Mouse (Mus musculus): ENCODE measurements around the gene Vmn2r71.

The Vmn2r71 gene

GRCm38 (mm10) chr7:85562787-85563186 is at the start of gene Vmn2r71:
TSS of gene Vmn2r71 (plus strand) at chr7:85563087.
- no peak for DNase-seq

- no peak for DNase-seq
Measured at GRCm38 (mm10) chr7:85542108-85542507, 20.8 kb upstream of the Vmn2r71 start.

- DNase-seq: no peak
Measured at GRCm38 (mm10) chr7:85543118-85543517, 19.8 kb upstream of the Vmn2r71 start.

- no peak for DNase-seq
Measured at GRCm38 (mm10) chr7:85569092-85569491, 6.2 kb downstream of the Vmn2r71 start, which contains the start of gene Vmn2r70. TSS of gene Vmn2r70 (minus strand) at chr7:85569192.
